20 mouse cellular contexts compared by ENCODE assay signal in genomic region chr17:30621450-30621849, GRCm38 (mm10). TPM values are rescaled to one million over a fixed set of nuclear protein-coding genes. Genes with fewer than 3 reads are reported as not detected.
DNase-seq lines count a peak whose midpoint lies in the region; ATAC-seq and TF ChIP-seq lines count a peak whose summit lies in the region.
"Had no signal": no experiment of that assay in that cellular context is flagged by ENCODE, and none has a peak within 500 bp of the region (broad histone marks: within the 10 kb centered on the region; RNA-seq: fewer than 3 reads in every experiment).

No protein-coding gene starts in this region.

- H3K4me2 ChIP-seq in liver, postnatal 0 days (ENCODE audit: low read depth, low read length) = no peak overlapping the region
- H3K4me2 ChIP-seq: forebrain, embryonic 12.5 days had no signal

- no peak overlapping the region for H3K4me3 ChIP-seq in liver, postnatal 0 days (ENCODE audit: low read depth, low read length)
- H3K4me3 ChIP-seq: embryonic facial prominence, embryonic 10.5 days; forebrain, embryonic 12.5 days; heart, embryonic 10.5 days; megakaryocyte, embryonic 14.5 days had no signal

- no peak for TF ChIP-seq EP300 in liver, postnatal 0 days (IDR thresholded peaks at IDR 0.05; ENCODE audit: low read depth)

- peak; percentile 28; the same call in 1 of the 2 replicates for TF ChIP-seq CTCF in liver, postnatal 0 days (IDR thresholded peaks at IDR 0.05; ENCODE audit: low read depth)

- no peaks in the 10 kb centered on the region for H3K36me3 ChIP-seq in liver, postnatal 0 days (replicated peaks; ENCODE audit: insufficient read depth, low read length)
- H3K36me3 ChIP-seq: embryonic facial prominence, embryonic 10.5 days; forebrain, embryonic 12.5 days; heart, embryonic 10.5 days had no signal

- no peaks in the 10 kb centered on the region for H3K9me3 ChIP-seq in liver, postnatal 0 days (ENCODE audit: low read length)
- H3K9me3 ChIP-seq: embryonic facial prominence, embryonic 10.5 days; forebrain, embryonic 12.5 days; heart, embryonic 10.5 days had no signal

- H3K4me1 ChIP-seq in liver, postnatal 0 days (ENCODE audit: insufficient read depth) = peaks cover 3% of the 10 kb centered on the region; the same call in 1 of the 2 replicates
- H3K4me1 ChIP-seq: embryonic facial prominence, embryonic 10.5 days; forebrain, embryonic 12.5 days; heart, embryonic 10.5 days; megakaryocyte, embryonic 14.5 days had no signal

- DNase-seq in CD4-positive, CD25-positive, alpha-beta regulatory T cell, adult 2 months (ENCODE audit: low read depth, low spot score) = peak; percentile 38
- no peak for DNase-seq in liver, postnatal 0 days
- DNase-seq in liver (no peak), ES-CJ7 (ENCODE audit: low read depth, low spot score) (peak; percentile 79)
- DNase-seq in right cerebral cortex, adult 2 months (ENCODE audit: low spot score in 2 of 2) = no peak
- no peak for DNase-seq in gastrocnemius, postnatal 4 days (ENCODE audit: low spot score in 2 of 2)
- DNase-seq: cerebellum, adult 8-10 months; gastrocnemius, postnatal 10 days; kidney, postnatal 36 days; lung, postnatal 14 days; retina, postnatal 1 day; thymus, adult 18-20 months had no signal

- no peaks in the 10 kb centered on the region for H3K27me3 ChIP-seq in liver, postnatal 0 days (ENCODE audit: insufficient read depth, low read length)
- H3K27me3 ChIP-seq: forebrain, embryonic 12.5 days had no signal

- no peak overlapping the region for H3K27ac ChIP-seq in liver, postnatal 0 days (ENCODE audit: low read depth)
- H3K27ac ChIP-seq: embryonic facial prominence, embryonic 10.5 days; forebrain, embryonic 12.5 days; heart, embryonic 10.5 days; liver, embryonic 14.5 days had no signal

- 71% methylated on average over 4 of the region's 4 CpGs for WGBS in liver, postnatal 0 days (ENCODE audit: insufficient replicate concordance)

- no peak for ATAC-seq in CD4-positive, CD25-positive, alpha-beta regulatory T cell, adult 4 months
- ATAC-seq in liver, postnatal 0 days = no peak
- ATAC-seq in erythroblast, adult 5-6 weeks (replicated peaks; ENCODE audit: low FRiP score, poor library complexity, severe bottlenecking) = 0 out of 2 replicates have a peak, but pooled peaks have one; percentile 62
- ATAC-seq: midbrain, embryonic 16.5 days had no signal

- no peak overlapping the region for H3K9ac ChIP-seq in liver, postnatal 0 days (replicated peaks)
- H3K9ac ChIP-seq: forebrain, embryonic 12.5 days; liver, embryonic 14.5 days had no signal

RNA-seq across cellular contexts. Expression of gene Dnah8, which starts 2.7 kb away (rescaled TPM):
- 10 to 100 TPM; 22.6 to 23.4 TPM for polyA plus RNA-seq in CD4-positive, CD25-positive, alpha-beta regulatory T cell, adult 4 months (2017; shearing (Covaris generic))
- 0.63 and 0.64 TPM in 2 replicates for polyA plus RNA-seq in liver, postnatal 0 days (2015; fragmentation: Nextera tagmentation; extraction: Ambion mirVana)
- 6.0 and 9.4 TPM in 2 replicates for total RNA-seq in erythroblast, adult 5-6 weeks (2015; ENCODE audit: low replicate concordance)
- 9.3 and 12.0 TPM in 2 replicates for total RNA-seq in erythroblast, adult 5-6 weeks (2017; ENCODE audit: low replicate concordance)
- 1 to 10 TPM; 1.2 TPM for total RNA-seq in gastrocnemius, postnatal 4 days (2021)

RNA-seq across cellular contexts. Expression of gene Glo1, which starts 5.2 kb away (rescaled TPM):
- 100 to 1,000 TPM; 131 to 137 TPM for polyA plus RNA-seq in CD4-positive, CD25-positive, alpha-beta regulatory T cell, adult 4 months (2017; shearing (Covaris generic))
- polyA plus RNA-seq in liver, postnatal 0 days (2015; fragmentation: Nextera tagmentation; extraction: Ambion mirVana) = 219 and 220 TPM in 2 replicates
- total RNA-seq in erythroblast, adult 5-6 weeks (2015; ENCODE audit: low replicate concordance) = 129 and 153 TPM in 2 replicates
- 172 and 176 TPM in 2 replicates for total RNA-seq in erythroblast, adult 5-6 weeks (2017; ENCODE audit: low replicate concordance)
- total RNA-seq in gastrocnemius, postnatal 4 days (2021) = 100 to 1,000 TPM; 131 to 136 TPM

RNA-seq across cellular contexts. Expression of gene Btbd9, which starts 45.2 kb away (rescaled TPM):
- 10 to 100 TPM; 58.9 to 82.9 TPM for polyA plus RNA-seq in CD4-positive, CD25-positive, alpha-beta regulatory T cell, adult 4 months (2017; shearing (Covaris generic))
- polyA plus RNA-seq in liver, postnatal 0 days (2015; fragmentation: Nextera tagmentation; extraction: Ambion mirVana) = 16.5 and 17.2 TPM in 2 replicates
- 6.5 and 9.2 TPM in 2 replicates for total RNA-seq in erythroblast, adult 5-6 weeks (2015; ENCODE audit: low replicate concordance)
- 2.4 and 6.3 TPM in 2 replicates for total RNA-seq in erythroblast, adult 5-6 weeks (2017; ENCODE audit: low replicate concordance)
- total RNA-seq in gastrocnemius, postnatal 4 days (2021) = 10 to 100 TPM; 24.1 to 32.6 TPM

Comparison
In these comparisons a context has a peak if more than half of its experiments do, and no peak if none do; other contexts are left out.
1. DNase-seq: peak in CD4-positive, CD25-positive, alpha-beta regulatory T cell, adult 2 months (single experiment) and ES-CJ7 (single experiment); none in liver, postnatal 0 days (single experiment), liver (single experiment), right cerebral cortex, adult 2 months (0 of 2) and gastrocnemius, postnatal 4 days (0 of 2).